Mouse (Mus musculus) G1E (cell line): ENCODE measurements around the gene Col5a3. TPM values are rescaled to one million over a fixed set of nuclear protein-coding genes. Genes with fewer than 3 reads are reported as not detected.

Source experiments
- ATAC-seq: 2 replicates; pipeline ENCODE4 v1.8.0; 2016; ENCODE audit warnings: mild to moderate bottlenecking; ENCODE audit not compliant: insufficient number of reproducible peaks, poor library complexity, low FRiP score, severe bottlenecking; ENCODE audit errors: extremely low read depth
- DNase-seq: peaks from one replicate; pipeline ENCODE4 v3.0.0; 2012; ENCODE audit warnings: low spot score
- H3K27me3 ChIP-seq: 2 replicates; pipeline ENCODE4 v1.6.1; 2012; ENCODE audit warnings: mild to moderate bottlenecking, low read length, inconsistent platforms; ENCODE audit not compliant: insufficient read depth
- H3K36me3 ChIP-seq: replicated peaks from 2 replicates; pipeline ENCODE3; 2012; ENCODE audit warnings: mild to moderate bottlenecking, inconsistent platforms
- H3K4me1 ChIP-seq: 2 replicates; pipeline ENCODE4 v1.6.1; 2012; ENCODE audit warnings: low read depth, low read length, inconsistent platforms, mixed read lengths; ENCODE audit not compliant: insufficient read depth
- H3K4me3 ChIP-seq: 2 replicates; pipeline ENCODE4 v1.5.1; 2012; ENCODE audit warnings: low read depth, mild to moderate bottlenecking, inconsistent platforms, low read length, moderate library complexity, mixed read lengths
- H3K9me3 ChIP-seq: replicated peaks from 2 replicates; pipeline ENCODE4 v1.6.1; 2012; ENCODE audit warnings: inconsistent platforms
- CTCF ChIP-seq: IDR thresholded peaks from 2 replicates; pipeline ENCODE4 v1.5.1; 2012; ENCODE audit warnings: low read depth, low read length, inconsistent platforms, mixed read lengths
- GATA1 ChIP-seq: IDR thresholded peaks from 2 replicates; pipeline ENCODE4 v1.6.1; 2012; ENCODE audit warnings: borderline replicate concordance, low read length, inconsistent platforms, mixed read lengths
- GATA2 ChIP-seq: IDR thresholded peaks from 2 replicates; pipeline ENCODE4 v1.6.1; 2012; ENCODE audit warnings: low read depth, low read length, inconsistent platforms, borderline replicate concordance
- POLR2AphosphoS5 ChIP-seq: IDR thresholded peaks from 2 replicates; pipeline ENCODE4 v1.6.1; 2012; ENCODE audit warnings: low read depth, low read length, inconsistent platforms; ENCODE audit not compliant: insufficient replicate concordance
- TAL1 ChIP-seq: conservative IDR thresholded peaks from 2 replicates; pipeline ENCODE4 v1.6.1; 2012; ENCODE audit warnings: low read depth, low read length, inconsistent platforms, mixed read lengths
- polyA plus RNA-seq: library from polyadenylated mRNA; stranded (reverse); fragments of >175 nt; gene quantifications from 2 replicates; pipeline ENCODE4 v1.2.3, GENCODE M21; 2012
- total RNA-seq, 2 experiments: library from RNA; stranded (forward) in 1 of 2; stranded (reverse) in 1 of 2; fragments of 200-1000 nt in 1 of 2; fragments of >200 nt in 1 of 2; fragmentation: Nextera tagmentation in 1 of 2; gene quantifications; 2 replicates each; pipeline ENCODE4 v1.2.3; 2014 to 2017

The Col5a3 gene
- total and polyA plus RNA-seq, 3 experiments = 0.11 TPM; not detected in 2

- Histone ChIP-seq H3K4me3 (no peak overlapping the region), H3K4me1 (peaks cover 2% of the 10 kb centered on the region; the same call in 1 of the 2 replicates), H3K27me3 (peaks cover 18% of the 10 kb centered on the region), H3K36me3 (no peaks in the 10 kb centered on the region), H3K9me3 (no peaks in the 10 kb centered on the region)
- DNase-seq = peak; percentile 22
- ATAC-seq = peak; percentile 40; the same call in 1 of the 2 replicates
- no peak for TF ChIP-seq GATA2
- peak; percentile 56 for TF ChIP-seq CTCF
Observed at GRCm38 (mm10) chr9:20757087-20757955, 57.5 kb downstream of the Col5a3 start.

DNA sequence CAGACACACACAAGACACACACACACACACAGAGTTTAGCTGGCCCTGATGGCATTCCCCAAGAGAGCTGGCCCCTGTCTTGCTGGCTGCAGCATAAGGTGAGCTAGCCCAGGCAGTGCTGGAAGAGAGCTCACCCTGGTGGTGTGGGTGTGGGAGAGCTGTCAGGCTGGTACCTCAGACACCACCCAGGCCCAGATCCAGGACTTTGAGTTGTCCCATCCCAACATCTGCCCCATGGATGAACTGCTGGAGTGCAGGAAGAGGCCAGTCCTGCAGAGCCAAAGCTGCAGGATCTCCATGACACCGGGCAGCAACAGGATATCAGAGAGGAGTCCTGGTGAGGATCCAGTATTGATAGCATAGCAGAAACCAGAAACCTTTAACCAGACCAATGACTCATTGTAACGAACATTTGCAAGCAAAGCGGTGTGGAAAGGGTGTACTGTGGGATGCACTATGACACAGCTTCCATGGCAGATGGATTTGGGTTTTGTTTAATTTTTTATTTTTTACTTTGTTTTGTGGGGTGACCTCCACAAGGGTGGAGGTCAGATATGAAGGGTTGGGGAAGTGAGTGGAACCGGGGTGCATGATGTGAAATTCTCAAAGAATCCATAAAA, 58.7 kb downstream of the Col5a3 start:
- ATAC-seq (no peak), DNase-seq (no peak)
- H3K27me3 ChIP-seq = peaks cover 19% of the 10 kb centered on the region
- H3K4me1 ChIP-seq = peaks cover 2% of the 10 kb centered on the region; the same call in 1 of the 2 replicates
- TF ChIP-seq GATA2 = no peak
- TF ChIP-seq TAL1 = no peak
- TF ChIP-seq CTCF = no peak
- no peak for TF ChIP-seq POLR2AphosphoS5
- no peak for TF ChIP-seq GATA1
- no peaks in the 10 kb centered on the region for H3K36me3 ChIP-seq
- H3K9me3 ChIP-seq = no peaks in the 10 kb centered on the region
- H3K4me3 ChIP-seq = no peak overlapping the region

DNA sequence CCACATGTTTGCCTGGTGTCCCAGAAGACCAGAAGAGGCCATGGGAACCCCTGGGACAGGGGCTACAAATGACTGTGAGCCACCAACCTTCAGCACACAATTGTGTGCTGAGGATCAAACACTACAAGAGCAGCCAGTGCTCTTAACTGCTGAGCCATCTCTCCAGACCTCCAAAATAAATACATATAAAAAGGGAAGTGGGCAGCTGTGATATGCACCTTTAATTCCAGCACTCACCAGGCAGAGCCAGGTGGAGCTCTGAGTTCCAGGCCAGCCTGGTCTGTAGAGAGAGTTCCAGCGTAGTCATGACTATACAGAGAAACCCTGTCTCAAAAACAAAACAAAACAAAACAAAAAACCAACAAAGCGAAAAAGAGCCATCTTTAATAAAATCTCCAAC, 60.5 kb downstream of the Col5a3 start:
- Histone ChIP-seq H3K36me3 (no peaks in the 10 kb centered on the region), H3K4me1 (peaks cover 2% of the 10 kb centered on the region; the same call in 1 of the 2 replicates), H3K27me3 (peaks cover 20% of the 10 kb centered on the region), H3K9me3 (no peaks in the 10 kb centered on the region), H3K4me3 (no peak overlapping the region)
- no peak for DNase-seq
- TF ChIP-seq TAL1 (no peak), GATA2 (no peak), GATA1 (no peak), CTCF (no peak), POLR2AphosphoS5 (no peak)
- ATAC-seq = no peak

- Histone ChIP-seq H3K4me3 (no peak overlapping the region), H3K9me3 (no peaks in the 10 kb centered on the region), H3K36me3 (no peaks in the 10 kb centered on the region), H3K4me1 (peaks cover 3% of the 10 kb centered on the region; the same call in 1 of the 2 replicates), H3K27me3 (peaks cover 23% of the 10 kb centered on the region)
- TF ChIP-seq CTCF = no peak
- no peak for TF ChIP-seq GATA1
- TF ChIP-seq TAL1 = no peak
- no peak for TF ChIP-seq POLR2AphosphoS5
- no peak for TF ChIP-seq GATA2
- DNase-seq (no peak), ATAC-seq (no peak)
Observed at GRCm38 (mm10) chr9:20751477-20752029, 63.3 kb downstream of the Col5a3 start.

GRCm38 (mm10) chr9:20749213-20749612, 65.7 kb downstream of the Col5a3 start:
- TF ChIP-seq GATA1 (no peak), TAL1 (no peak), POLR2AphosphoS5 (no peak), CTCF (no peak), GATA2 (no peak)
- DNase-seq (no peak), ATAC-seq (no peak)
- Histone ChIP-seq H3K27me3 (peaks cover 36% of the 10 kb centered on the region), H3K4me1 (peaks cover 8% of the 10 kb centered on the region), H3K9me3 (no peaks in the 10 kb centered on the region), H3K36me3 (no peaks in the 10 kb centered on the region), H3K4me3 (no peak overlapping the region)

DNA sequence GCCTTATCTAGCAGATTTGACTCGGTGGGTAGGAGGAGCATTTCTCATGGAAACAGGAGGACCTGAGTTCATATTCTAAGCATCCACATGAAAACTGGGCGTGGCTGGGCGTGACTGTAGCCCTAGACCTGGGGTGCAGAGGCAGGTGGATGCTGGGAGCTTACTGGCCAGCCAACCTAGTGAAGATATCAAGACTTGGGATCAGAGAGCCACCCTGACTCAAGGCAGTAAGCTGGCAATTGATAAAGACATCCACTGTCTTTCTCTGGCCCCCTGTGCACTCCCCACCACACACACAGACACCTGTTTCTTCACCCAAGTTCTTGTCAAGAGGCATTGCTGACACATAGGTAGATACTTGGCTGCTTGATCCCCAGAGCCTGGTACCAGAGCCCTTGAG, 66.3 kb downstream of the Col5a3 start:
- DNase-seq (no peak), ATAC-seq (no peak)
- H3K9me3 ChIP-seq = no peaks in the 10 kb centered on the region
- no peaks in the 10 kb centered on the region for H3K36me3 ChIP-seq
- peaks cover 8% of the 10 kb centered on the region for H3K4me1 ChIP-seq
- H3K4me3 ChIP-seq = no peak overlapping the region
- TF ChIP-seq GATA2 (no peak), CTCF (no peak)
- H3K27me3 ChIP-seq = peaks cover 36% of the 10 kb centered on the region
